Mouse (Mus musculus): ENCODE measurements around the gene Ldhb. TPM values are rescaled to one million over a fixed set of nuclear protein-coding genes. Genes with fewer than 3 reads are reported as not detected.

Ldhb gene
- total and polyA plus RNA-seq, 3 experiments: 0.25 to 0.59 TPM; not detected in 1

- Histone ChIP-seq H3K9ac (ENCODE audit: insufficient read depth, low read depth) (no peak overlapping the region), H3K4me3 (replicated peaks in 1 of 3; ENCODE audit: low read depth in 2 of 3, low read length in 2 of 3, poor library complexity in 1 of 3) (no peak overlapping the region), H3K4me2 (ENCODE audit: insufficient read depth, low read depth, poor library complexity, severe bottlenecking) (no peak overlapping the region), H3K9me3 (replicated peaks; ENCODE audit: low read length) (no peaks in the 10 kb centered on the region), H3K27me3 (replicated peaks) (no peaks in the 10 kb centered on the region), H3K27ac (ENCODE audit: insufficient read depth, low read depth) (no peak overlapping the region), H3K36me3 (replicated peaks in 1 of 2; ENCODE audit: control insufficient read depth in 1 of 2, insufficient read depth in 1 of 2, low read length in 1 of 2) (no peaks in the 10 kb centered on the region), H3K79me2 (replicated peaks; ENCODE audit: control insufficient read depth, extremely low read depth, insufficient read depth, poor library complexity, severe bottlenecking) (no peaks in the 10 kb centered on the region), H3K4me1 (ENCODE audit: control insufficient read depth in 1 of 2, insufficient read depth in 2 of 2) (no peaks in the 10 kb centered on the region)
- dilution Hi-C loops (cut with MboI; ENCODE audit: extremely low pct_ligation_motif_present, extremely low pct_unique_long_range_greater_than_20kb, low sequenced_read_pairs): no loop called here
- in situ Hi-C loops (cut with MboI; ENCODE audit: low pct_ligation_motif_present, low pct_unique_long_range_greater_than_20kb, low sequenced_read_pairs): no loop called here
- no peak for DNase-seq (ENCODE audit: extremely low read depth)
- TF ChIP-seq MEF2A (IDR thresholded peaks at IDR 0.05; ENCODE audit: borderline replicate concordance, low read depth, low read length) (no peak), ETS1 (conservative IDR thresholded peaks at IDR 0.05; ENCODE audit: low read depth, low read length) (no peak), UBTF (IDR thresholded peaks at IDR 0.05; ENCODE audit: low read depth, low read length) (no peak), PAX5 (IDR thresholded peaks at IDR 0.05; ENCODE audit: low read length) (no peak), HCFC1 (IDR thresholded peaks at IDR 0.05; ENCODE audit: low read depth, low read length) (no peak), EP300 (IDR thresholded peaks at IDR 0.05; ENCODE audit: low read length) (no peak), KAT2A (IDR thresholded peaks at IDR 0.05; ENCODE audit: insufficient replicate concordance, low read length) (no peak), USF2 (conservative IDR thresholded peaks at IDR 0.05; ENCODE audit: low read depth, low read length) (no peak), ELF1 (IDR thresholded peaks at IDR 0.05; ENCODE audit: low read depth, low read length) (no peak), NELFE (IDR thresholded peaks at IDR 0.05; ENCODE audit: low read depth, low read length) (no peak), MXI1 (IDR thresholded peaks at IDR 0.05; ENCODE audit: low read depth, low read length) (no peak), ZKSCAN1 (IDR thresholded peaks at IDR 0.05; ENCODE audit: borderline replicate concordance, low read depth, low read length) (no peak), SMC3 (IDR thresholded peaks at IDR 0.05; ENCODE audit: low read depth, low read length) (no peak), IRF4 (IDR thresholded peaks at IDR 0.05; ENCODE audit: low read depth, low read length) (no peak), ZMIZ1 (IDR thresholded peaks at IDR 0.05; ENCODE audit: low read depth, low read length) (no peak), ZNF384 (IDR thresholded peaks at IDR 0.05; ENCODE audit: low read depth, low read length) (no peak), POLR2AphosphoS2 (IDR thresholded peaks at IDR 0.05; ENCODE audit: low read depth, low read length) (no peak), MAX (IDR thresholded peaks at IDR 0.05; ENCODE audit: low read length) (no peak), E2F4 (IDR thresholded peaks at IDR 0.05; ENCODE audit: insufficient replicate concordance, low read depth, low read length) (no peak)
These were observed 40.6 kb upstream of the Ldhb start for GRCm38 (mm10) chr6:142548377-142548776.

DNA sequence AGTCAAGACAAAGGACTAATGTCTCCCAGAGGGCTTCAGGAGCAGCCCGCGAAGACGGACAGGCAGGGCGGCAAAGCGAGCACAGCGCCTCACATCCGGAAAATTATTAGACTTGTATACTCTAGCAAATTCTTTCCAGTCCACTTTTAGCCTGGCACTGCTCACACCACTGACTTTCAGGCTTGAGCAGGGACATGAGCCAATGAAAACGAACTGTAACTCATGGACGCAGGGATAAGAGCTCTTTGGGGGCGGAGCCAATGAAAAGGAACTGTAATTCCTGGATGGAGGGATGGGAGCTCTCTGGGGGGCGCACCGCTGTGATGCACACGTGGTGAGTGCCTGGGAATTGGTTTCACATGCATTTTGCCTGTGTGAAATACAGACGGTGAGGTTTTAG is 37.4 kb upstream of the Ldhb start:
- Histone ChIP-seq H3K27ac (ENCODE audit: insufficient read depth, low read depth) (no peak overlapping the region), H3K79me2 (replicated peaks; ENCODE audit: control insufficient read depth, extremely low read depth, insufficient read depth, poor library complexity, severe bottlenecking) (no peaks in the 10 kb centered on the region), H3K9ac (ENCODE audit: insufficient read depth, low read depth) (no peak overlapping the region), H3K36me3 (replicated peaks in 1 of 2; ENCODE audit: control insufficient read depth in 1 of 2, insufficient read depth in 1 of 2, low read length in 1 of 2) (no peaks in the 10 kb centered on the region), H3K4me1 (ENCODE audit: control insufficient read depth in 1 of 2, insufficient read depth in 2 of 2) (no peaks in the 10 kb centered on the region), H3K4me3 (replicated peaks in 1 of 3; ENCODE audit: low read depth in 2 of 3, low read length in 2 of 3, poor library complexity in 1 of 3) (no peak overlapping the region), H3K9me3 (replicated peaks; ENCODE audit: low read length) (no peaks in the 10 kb centered on the region), H3K27me3 (replicated peaks) (no peaks in the 10 kb centered on the region), H3K4me2 (ENCODE audit: insufficient read depth, low read depth, poor library complexity, severe bottlenecking) (no peak overlapping the region)
- dilution Hi-C loops (cut with MboI; ENCODE audit: extremely low pct_ligation_motif_present, extremely low pct_unique_long_range_greater_than_20kb, low sequenced_read_pairs): no loop called here
- TF ChIP-seq USF2 (conservative IDR thresholded peaks at IDR 0.05; ENCODE audit: low read depth, low read length) (no peak), SIN3A (IDR thresholded peaks at IDR 0.05; ENCODE audit: low read length) (no peak), PAX5 (IDR thresholded peaks at IDR 0.05; ENCODE audit: low read length) (no peak), TBP (conservative IDR thresholded peaks at IDR 0.05; ENCODE audit: low read depth, low read length) (no peak), SMC3 (IDR thresholded peaks at IDR 0.05; ENCODE audit: low read depth, low read length) (no peak), ZC3H11A (IDR thresholded peaks at IDR 0.05; ENCODE audit: low read depth, low read length) (no peak), USF1 (IDR thresholded peaks at IDR 0.05; ENCODE audit: low read depth, low read length) (no peak), ETS1 (conservative IDR thresholded peaks at IDR 0.05; ENCODE audit: low read depth, low read length) (no peak), NELFE (IDR thresholded peaks at IDR 0.05; ENCODE audit: low read depth, low read length) (no peak)
- DNase-seq (ENCODE audit: extremely low read depth): no peak
- in situ Hi-C loops (cut with MboI; ENCODE audit: low pct_ligation_motif_present, low pct_unique_long_range_greater_than_20kb, low sequenced_read_pairs): no loop called here
